In the genomic region with DNA sequence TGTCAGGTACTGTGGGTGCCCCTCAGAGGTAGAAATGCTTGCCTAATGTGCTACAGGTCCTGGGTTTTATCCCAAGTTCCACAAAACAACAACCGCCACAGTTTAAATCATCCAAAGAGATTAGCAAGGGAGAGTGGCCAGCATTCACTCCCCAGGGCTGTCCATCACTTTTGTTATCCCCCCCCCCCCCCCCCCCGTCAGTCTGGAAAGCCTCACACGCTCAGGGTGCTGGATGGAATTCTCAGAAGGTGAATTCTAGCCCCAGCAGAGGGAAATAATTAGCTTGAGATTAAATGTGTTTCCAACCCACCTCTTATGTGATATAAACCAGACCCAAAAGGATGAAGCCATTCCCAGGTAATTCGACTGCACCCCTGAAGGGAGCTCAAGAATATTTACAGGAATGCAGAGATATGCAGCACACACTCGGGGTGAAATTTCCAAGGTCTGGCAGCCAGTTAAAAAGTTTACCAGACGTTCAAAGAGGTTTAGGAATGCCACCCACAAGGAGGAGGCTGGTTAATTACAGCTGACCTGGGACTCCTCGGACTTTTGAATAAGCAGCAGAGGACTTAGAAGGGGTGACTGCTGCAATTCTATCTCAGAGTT, we compare ENCODE assay signal across 17 mouse cellular contexts.
DNase-seq lines count a peak whose midpoint lies in the region; ATAC-seq lines count a peak whose summit lies in the region.
"Had no signal": no experiment of that assay in that cellular context is flagged by ENCODE, and none has a peak within 500 bp of the region (broad histone marks: within the 10 kb centered on the region; RNA-seq: fewer than 3 reads in every experiment).

No protein-coding gene starts in this region.

- H3K36me3 ChIP-seq in liver, embryonic 11.5 days (ENCODE audit: control insufficient read depth, insufficient read depth, low read length) = no peaks in the 10 kb centered on the region
- no peaks in the 10 kb centered on the region for H3K36me3 ChIP-seq in limb, embryonic 15.5 days
- H3K36me3 ChIP-seq: neural tube, embryonic 15.5 days had no signal

- H3K4me3 ChIP-seq in liver, embryonic 11.5 days (ENCODE audit: low read depth, low read length) = no peak overlapping the region
- no peak overlapping the region for H3K4me3 ChIP-seq in limb, embryonic 15.5 days
- H3K4me3 ChIP-seq: heart, adult 2 months; neural tube, embryonic 15.5 days had no signal

- 28% methylated on average over 7 of the region's 7 CpGs for WGBS in liver, embryonic 11.5 days
- 13% methylated on average over 7 of the region's 7 CpGs for WGBS in limb, embryonic 15.5 days

- H3K9me3 ChIP-seq in liver, embryonic 11.5 days (ENCODE audit: control insufficient read depth, low read length) = no peaks in the 10 kb centered on the region
- H3K9me3 ChIP-seq in limb, embryonic 15.5 days = no peaks in the 10 kb centered on the region
- H3K9me3 ChIP-seq: neural tube, embryonic 15.5 days had no signal

- H3K4me1 ChIP-seq in liver, embryonic 11.5 days (replicated peaks; ENCODE audit: control insufficient read depth, insufficient read depth, low read length) = peaks cover 10% of the 10 kb centered on the region; the same call in 1 of the 2 replicates
- peaks cover 44% of the 10 kb centered on the region for H3K4me1 ChIP-seq in limb, embryonic 15.5 days

- H3K27ac ChIP-seq in liver, embryonic 11.5 days (ENCODE audit: low read depth, low read length) = 0 out of 2 replicates have a peak overlapping the region, but pooled peaks have one; percentile 13
- peak overlapping the region; percentile 71; the same call in 1 of the 2 replicates for H3K27ac ChIP-seq in limb, embryonic 15.5 days
- H3K27ac ChIP-seq: heart, adult 2 months; hindbrain, postnatal 0 days; neural tube, embryonic 15.5 days had no signal

- no peaks in the 10 kb centered on the region for H3K27me3 ChIP-seq in liver, embryonic 11.5 days (replicated peaks; ENCODE audit: control insufficient read depth, insufficient read depth, low read length)
- H3K27me3 ChIP-seq in limb, embryonic 15.5 days = no peaks in the 10 kb centered on the region
- H3K27me3 ChIP-seq: CH12.LX; neural tube, embryonic 15.5 days had no signal

- peak; percentile 49 for DNase-seq in embryo, embryonic 11 days
- DNase-seq in embryo, embryonic 10 days (ENCODE audit: low spot score) = no peak
- no peak for DNase-seq in liver, embryonic 11.5 days (ENCODE audit: low spot score)
- no peak for DNase-seq in liver
- DNase-seq in hindlimb bud, embryonic 11.5 days (ENCODE audit: extremely low spot score, low read depth, low spot score) = peak; percentile 67
- DNase-seq in right cerebral cortex, postnatal 25 days = no peak
- no peak for DNase-seq in layer of hippocampus, postnatal 10 days (ENCODE audit: low spot score in 2 of 2)
- DNase-seq: cerebellum, adult 11-12 months; heart, adult 2 months; kidney, postnatal 4 days; liver, postnatal 0 days; right cerebral cortex, postnatal 4 days; thymus, adult 2 months had no signal

- no peak for ATAC-seq in liver, embryonic 11.5 days (replicated peaks; ENCODE audit: low FRiP score)
- ATAC-seq in limb, embryonic 15.5 days (ENCODE audit: insufficient number of reproducible peaks, low FRiP score, low TSS enrichment, low read depth) = no peak
- ATAC-seq: hindbrain, postnatal 0 days; liver, postnatal 0 days had no signal

- H3K9ac ChIP-seq in liver, embryonic 11.5 days (ENCODE audit: low read depth, low read length) = no peak overlapping the region
- no peak overlapping the region for H3K9ac ChIP-seq in limb, embryonic 15.5 days
- H3K9ac ChIP-seq: liver, postnatal 0 days; neural tube, embryonic 15.5 days had no signal

- no peak overlapping the region for H3K4me2 ChIP-seq in liver, embryonic 11.5 days
- no peak overlapping the region for H3K4me2 ChIP-seq in limb, embryonic 15.5 days
- H3K4me2 ChIP-seq: neural tube, embryonic 15.5 days had no signal

Comparison
In these comparisons a context has a peak if more than half of its experiments do, and no peak if none do; other contexts are left out.
1. DNase-seq: peak in embryo, embryonic 11 days (single experiment) and hindlimb bud, embryonic 11.5 days (single experiment); none in embryo, embryonic 10 days (single experiment), liver, embryonic 11.5 days (single experiment), liver (single experiment), right cerebral cortex, postnatal 25 days (single experiment) and layer of hippocampus, postnatal 10 days (0 of 2).